Mouse (Mus musculus) thymus, adult 2 months (tissue): ENCODE measurements around the gene Sipa1l2. TPM values are rescaled to one million over a fixed set of nuclear protein-coding genes. Genes with fewer than 3 reads are reported as not detected.

Source experiments
- DNase-seq: peaks from one replicate; pipeline ENCODE4 v3.0.0; 2021
- H3K27ac ChIP-seq: fragments of 200-500 bp; 2 replicates; pipeline ENCODE4 v1.5.1; 2012; ENCODE audit warnings: low read length, control low read depth; ENCODE audit not compliant: control insufficient read depth, insufficient read depth
- H3K27me3 ChIP-seq: fragments of 200-500 bp; 2 replicates; pipeline ENCODE4 v1.6.1; 2012; ENCODE audit warnings: mild to moderate bottlenecking, low read length, moderate library complexity, mixed read lengths; ENCODE audit not compliant: control insufficient read depth, insufficient read depth
- H3K36me3 ChIP-seq: fragments of 200-500 bp; 2 replicates; pipeline ENCODE4 v1.6.1; 2012; ENCODE audit warnings: mild to moderate bottlenecking, low read length, moderate library complexity; ENCODE audit not compliant: control insufficient read depth, insufficient read depth
- H3K4me1 ChIP-seq: fragments of 200-500 bp; replicated peaks from 2 replicates; pipeline ENCODE4 v1.6.1; 2012; ENCODE audit warnings: low read length; ENCODE audit not compliant: control insufficient read depth, insufficient read depth
- H3K4me3 ChIP-seq: fragments of 200-500 bp; 2 replicates; pipeline ENCODE4 v1.5.1; 2012; ENCODE audit warnings: mild to moderate bottlenecking, low read length, control low read depth, moderate library complexity; ENCODE audit not compliant: control insufficient read depth, insufficient read depth
- CTCF ChIP-seq: fragments of 200-500 bp; IDR thresholded peaks from 2 replicates; pipeline ENCODE4 v1.5.1; 2012; ENCODE audit warnings: mild to moderate bottlenecking, control low read depth, low read length, moderate library complexity, borderline replicate concordance; ENCODE audit not compliant: control insufficient read depth, poor library complexity, insufficient read depth; ENCODE audit errors: extremely low read depth
- POLR2A ChIP-seq: fragments of 200-500 bp; IDR thresholded peaks from 2 replicates; pipeline ENCODE4 v1.6.1; 2012; ENCODE audit warnings: mild to moderate bottlenecking, low read length, control low read depth, moderate library complexity; ENCODE audit not compliant: control insufficient read depth, poor library complexity, insufficient read depth; ENCODE audit errors: extremely low read depth
- WGBS: fragments of 180-500 bp; shearing (Covaris S2); methylation state at CpG from one replicate; pipeline ENCODE4 v1.1.7; 2018; 5-methylcytosine and 5-hydroxymethylcytosine counted together
- polyA plus RNA-seq: library from polyadenylated mRNA; depleted of rRNA; stranded (reverse); fragments of >200 nt; gene quantifications from 2 replicates; pipeline ENCODE4 v1.2.3, GENCODE M21; 2012

Sipa1l2 gene
- polyA plus RNA-seq, 1 experiment: 11.7 TPM

- Histone ChIP-seq H3K4me1 (peaks cover 15% of the 10 kb centered on the region), H3K36me3 (no peaks in the 10 kb centered on the region), H3K4me3 (no peak overlapping the region), H3K27ac (0 out of 2 replicates have a peak overlapping the region, but pooled peaks have one; percentile 27), H3K27me3 (no peaks in the 10 kb centered on the region)
- 96% methylated on average over 1 of the region's 1 CpGs for WGBS
- TF ChIP-seq POLR2A: no peak
- no peak for TF ChIP-seq CTCF
- peak; percentile 12 for DNase-seq
Observed at GRCm38 (mm10) chr8:125461504-125461903, 108.1 kb downstream of the Sipa1l2 start.

- TF ChIP-seq CTCF (no peak), POLR2A (no peak)
- Histone ChIP-seq H3K36me3 (no peaks in the 10 kb centered on the region), H3K4me3 (no peak overlapping the region), H3K27me3 (no peaks in the 10 kb centered on the region), H3K27ac (no peak overlapping the region), H3K4me1 (peaks cover 17% of the 10 kb centered on the region)
- DNase-seq: no peak
- 93% methylated on average over 6 of the region's 6 CpGs for WGBS
Observed at GRCm38 (mm10) chr8:125460602-125461001, 109.0 kb downstream of the Sipa1l2 start.

- DNase-seq: no peak
- Histone ChIP-seq H3K4me1 (no peaks in the 10 kb centered on the region), H3K27ac (no peak overlapping the region), H3K36me3 (no peaks in the 10 kb centered on the region), H3K4me3 (no peak overlapping the region), H3K27me3 (no peaks in the 10 kb centered on the region)
- WGBS: 89% methylated on average over 6 of the region's 6 CpGs
- TF ChIP-seq CTCF: no peak
- no peak for TF ChIP-seq POLR2A
Observed at GRCm38 (mm10) chr8:125449048-125449447, 120.6 kb downstream of the Sipa1l2 start.

- H3K4me3 ChIP-seq: no peak overlapping the region
- 96% methylated on average over 14 of the region's 14 CpGs for WGBS
- H3K27me3 ChIP-seq: no peaks in the 10 kb centered on the region
- H3K36me3 ChIP-seq: no peaks in the 10 kb centered on the region
- H3K27ac ChIP-seq: no peak overlapping the region
- no peaks in the 10 kb centered on the region for H3K4me1 ChIP-seq
- no peak for DNase-seq
- TF ChIP-seq POLR2A: no peak
- no peak for TF ChIP-seq CTCF
Observed at GRCm38 (mm10) chr8:125447543-125447942, 122.1 kb downstream of the Sipa1l2 start.

- TF ChIP-seq CTCF (no peak), POLR2A (no peak)
- Histone ChIP-seq H3K36me3 (no peaks in the 10 kb centered on the region), H3K27me3 (no peaks in the 10 kb centered on the region), H3K27ac (no peak overlapping the region), H3K4me3 (no peak overlapping the region), H3K4me1 (no peaks in the 10 kb centered on the region)
- DNase-seq: no peak
- WGBS: 99% methylated on average over 4 of the region's 4 CpGs
Observed at GRCm38 (mm10) chr8:125446236-125446635, 123.4 kb downstream of the Sipa1l2 start.

- no peak overlapping the region for H3K27ac ChIP-seq
- no peak overlapping the region for H3K4me3 ChIP-seq
- no peak for TF ChIP-seq CTCF
- TF ChIP-seq POLR2A: no peak
- H3K4me1 ChIP-seq: no peaks in the 10 kb centered on the region
- no peaks in the 10 kb centered on the region for H3K27me3 ChIP-seq
- 92% methylated on average over 3 of the region's 3 CpGs for WGBS
- DNase-seq: no peak
- no peaks in the 10 kb centered on the region for H3K36me3 ChIP-seq
Observed at GRCm38 (mm10) chr8:125445225-125445609, 124.4 kb downstream of the Sipa1l2 start.

- H3K27ac ChIP-seq: no peak overlapping the region
- no peak overlapping the region for H3K4me3 ChIP-seq
- WGBS: 95% methylated on average over 16 of the region's 16 CpGs
- DNase-seq: no peak
- TF ChIP-seq CTCF: no peak
- no peak for TF ChIP-seq POLR2A
- H3K27me3 ChIP-seq: no peaks in the 10 kb centered on the region
- H3K4me1 ChIP-seq: no peaks in the 10 kb centered on the region
- H3K36me3 ChIP-seq: no peaks in the 10 kb centered on the region
Observed at GRCm38 (mm10) chr8:125444457-125445224, 125.0 kb downstream of the Sipa1l2 start.
